Mouse (Mus musculus) adrenal gland, postnatal 10 days (tissue): ENCODE results near the gene Cct4. TPM values are rescaled to one million over a fixed set of nuclear protein-coding genes. Genes with fewer than 3 reads are reported as not detected.

Experiments used
- DNase-seq: peaks from one replicate; pipeline ENCODE4 v3.0.0; 2021; ENCODE audit warnings: mixed read lengths
- total RNA-seq, 2 experiments: library from RNA; stranded (reverse); gene quantifications; 2 replicates each; pipeline ENCODE4 v1.2.3; 2021

Gene Cct4
- total RNA-seq, 2 experiments from 2014 or later = 175 to 185 TPM

- no peak for DNase-seq
Measured at GRCm38 (mm10) chr11:22982846-22983245, 7.5 kb upstream of the Cct4 start.

GRCm38 (mm10) chr11:22985510-22985909 is 4.8 kb upstream of the Cct4 start:
- no peak for DNase-seq

DNA sequence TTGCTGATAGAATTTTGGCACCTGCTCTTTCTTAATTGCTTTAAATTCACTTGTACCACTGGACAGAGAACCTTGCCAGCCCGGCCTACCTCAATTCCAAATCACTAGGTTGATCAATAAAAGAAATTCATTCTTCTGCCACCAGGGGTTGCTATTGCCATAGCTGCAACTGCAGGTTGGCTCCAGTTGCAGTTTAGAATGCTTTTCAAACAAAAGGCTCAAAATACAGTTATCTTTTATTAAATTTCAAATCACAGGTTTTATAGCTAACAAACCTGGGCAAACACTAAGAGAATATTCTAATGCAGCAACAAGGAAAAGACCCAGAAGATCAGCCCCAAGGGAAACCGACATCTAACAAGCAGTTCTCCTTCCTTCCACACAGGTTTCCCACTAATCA is 3.0 kb upstream of the Cct4 start:
- peak; percentile 62 for DNase-seq

GRCm38 (mm10) chr11:22989786-22990185 is 533 bp upstream of the Cct4 start:
- no peak for DNase-seq

- DNase-seq = no peak
Measured at GRCm38 (mm10) chr11:22991218-22991835, 1.0 kb downstream of the Cct4 start.

GRCm38 (mm10) chr11:22994271-22994670 is 4.0 kb downstream of the Cct4 start:
- no peak for DNase-seq

DNA sequence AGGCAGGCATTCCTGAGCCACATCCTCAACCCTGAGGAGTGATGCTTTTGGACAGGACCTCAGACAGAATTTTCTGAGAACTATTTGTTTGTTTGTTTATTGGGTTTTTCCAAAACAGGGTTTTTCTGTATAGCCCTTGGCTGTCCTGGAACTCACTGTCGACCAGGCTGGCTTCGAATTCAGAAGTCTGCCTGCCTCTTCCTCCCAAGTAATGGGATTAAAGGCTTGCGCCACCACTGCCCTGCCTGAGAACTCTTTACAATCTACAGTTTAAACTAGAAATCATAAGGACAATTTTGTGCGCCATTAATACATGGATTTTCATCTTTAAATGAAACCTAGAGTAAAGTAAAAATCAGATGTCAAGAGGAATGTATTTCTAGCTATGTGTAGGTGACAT is 5.1 kb downstream of the Cct4 start:
- no peak for DNase-seq

- DNase-seq = no peak
Measured at GRCm38 (mm10) chr11:22998308-22998707, 8.0 kb downstream of the Cct4 start.

DNA sequence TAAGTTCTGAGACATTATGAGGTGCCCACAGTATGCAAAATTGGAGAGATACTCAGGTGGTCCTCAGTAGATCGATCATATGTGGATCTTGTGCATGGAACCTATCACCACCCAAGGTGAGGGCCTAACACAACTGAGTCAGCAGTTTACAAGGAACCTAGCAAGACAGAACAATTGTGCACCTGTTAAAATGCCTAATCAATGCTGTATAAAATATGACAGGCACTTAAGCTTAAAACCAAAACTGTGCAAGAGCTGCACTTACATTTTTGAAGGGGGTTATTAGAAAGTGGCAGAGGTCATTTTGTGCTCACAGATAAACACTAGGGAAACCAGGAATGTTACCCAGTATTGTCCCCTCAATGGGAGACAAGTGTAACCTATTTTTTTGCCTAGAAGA is 15.0 kb downstream of the Cct4 start:
- no peak for DNase-seq

DNA sequence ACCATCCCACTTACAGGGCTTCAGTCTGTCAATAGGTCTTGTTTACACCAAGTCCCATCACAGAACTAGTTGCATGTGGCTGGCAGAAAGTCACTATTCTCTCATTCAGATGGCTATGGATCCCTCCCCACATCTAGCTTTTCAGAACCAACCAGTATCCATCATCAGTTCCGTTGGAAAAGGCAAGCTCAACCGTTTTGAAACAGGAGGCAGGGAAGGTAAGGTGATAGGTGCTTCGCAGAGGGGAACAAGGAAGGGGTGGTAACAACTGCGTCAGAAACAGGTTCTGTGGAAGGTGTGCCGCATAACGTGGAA is 16.8 kb downstream of the Cct4 start:
- DNase-seq = no peak

DNA sequence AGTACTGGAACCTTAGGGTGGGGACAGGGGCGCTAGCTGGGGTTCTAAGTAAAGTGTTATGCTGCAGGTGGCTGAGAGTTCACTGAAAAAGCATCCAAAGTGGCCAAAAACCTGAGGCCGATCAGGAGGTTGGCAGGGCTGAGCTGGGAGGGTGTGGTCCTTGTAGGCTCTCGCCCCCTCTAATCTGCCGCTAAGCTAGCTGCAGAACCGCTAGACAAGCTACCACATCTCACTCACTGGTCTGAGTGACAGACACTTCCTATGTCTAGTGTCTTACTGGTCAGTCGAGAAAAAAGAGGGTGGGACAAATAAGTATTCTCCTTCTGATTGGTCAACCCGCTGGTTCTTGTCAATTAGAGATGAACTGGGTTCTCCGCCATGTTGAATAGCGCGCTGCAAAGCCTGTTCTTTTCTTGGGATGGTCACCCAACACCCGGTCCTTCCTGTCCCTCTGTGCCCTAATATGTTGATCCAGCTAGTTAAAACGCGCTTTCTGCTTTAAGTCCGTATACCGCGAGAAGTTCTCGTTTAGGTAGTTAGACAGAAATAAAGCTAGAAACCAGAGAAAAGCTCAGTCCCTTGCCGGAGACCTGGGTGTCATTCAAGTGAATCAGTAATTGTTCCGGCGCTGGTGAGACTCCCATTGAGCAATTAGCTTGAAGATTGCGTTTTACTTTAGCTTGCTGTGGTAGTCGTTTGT is 17.3 kb downstream of the Cct4 start, which contains the start of gene Fam161a:
Gene Fam161a (plus strand): TSS at position 51 of the 700 bp plus-strand sequence.
- peak; percentile 81 for DNase-seq

- DNase-seq = peak; percentile 91
Measured at GRCm38 (mm10) chr11:23008181-23008823, 18.0 kb downstream of the Cct4 start.

DNA sequence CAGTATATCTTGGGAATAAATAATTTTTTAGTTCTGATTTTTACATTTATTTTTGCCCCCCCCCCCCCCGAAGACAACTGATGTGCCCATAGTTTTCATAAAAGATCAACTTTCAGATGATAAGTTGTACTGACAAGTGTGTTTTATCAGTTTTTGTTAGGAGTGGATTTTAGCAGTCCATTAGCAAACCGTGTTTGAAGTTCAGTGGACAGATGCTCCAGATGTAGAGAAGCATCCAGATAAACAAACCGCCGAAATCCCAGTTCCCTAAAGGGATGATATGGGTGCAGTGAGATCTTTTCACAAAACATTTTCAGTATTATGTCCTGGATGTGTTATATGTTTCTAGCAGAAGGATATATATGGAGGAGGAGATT is 18.5 kb downstream of the Cct4 start:
- no peak for DNase-seq

- no peak for DNase-seq
Measured at GRCm38 (mm10) chr11:23013096-23013495, 22.8 kb downstream of the Cct4 start.

DNA sequence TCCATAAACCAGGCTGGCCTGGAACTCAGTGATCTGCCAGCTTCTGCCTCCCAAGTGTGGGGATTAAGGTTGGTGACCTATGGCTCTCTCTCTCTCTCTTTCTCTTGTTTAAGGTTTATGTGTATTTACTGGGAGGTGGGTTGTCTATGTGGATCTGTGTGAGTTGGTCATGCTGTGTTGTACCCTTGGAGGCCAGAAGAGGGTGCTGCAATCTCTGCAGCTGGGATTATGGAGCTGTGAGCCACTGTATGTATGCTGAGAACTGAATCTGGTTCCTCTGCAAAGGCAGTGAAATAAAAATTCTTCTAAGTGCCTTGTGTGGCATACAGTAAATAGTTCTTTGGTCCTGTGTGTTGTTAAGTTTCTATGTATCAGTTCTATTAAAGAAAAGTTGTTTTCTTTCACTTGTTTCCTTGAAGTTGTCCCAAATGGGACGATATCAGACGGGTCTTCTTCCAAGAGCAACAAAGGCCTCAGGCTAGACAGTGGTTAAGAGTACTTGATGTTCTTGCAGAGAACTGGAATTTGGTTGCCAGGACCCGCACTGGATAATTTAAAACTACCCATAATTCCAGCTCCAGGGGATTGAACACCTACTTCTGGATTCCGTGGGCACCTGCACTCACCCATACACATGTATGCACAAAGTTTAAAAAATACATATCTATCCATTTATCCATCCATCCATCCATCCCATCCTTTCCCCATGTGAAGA is 23.4 kb downstream of the Cct4 start:
- no peak for DNase-seq

DNA sequence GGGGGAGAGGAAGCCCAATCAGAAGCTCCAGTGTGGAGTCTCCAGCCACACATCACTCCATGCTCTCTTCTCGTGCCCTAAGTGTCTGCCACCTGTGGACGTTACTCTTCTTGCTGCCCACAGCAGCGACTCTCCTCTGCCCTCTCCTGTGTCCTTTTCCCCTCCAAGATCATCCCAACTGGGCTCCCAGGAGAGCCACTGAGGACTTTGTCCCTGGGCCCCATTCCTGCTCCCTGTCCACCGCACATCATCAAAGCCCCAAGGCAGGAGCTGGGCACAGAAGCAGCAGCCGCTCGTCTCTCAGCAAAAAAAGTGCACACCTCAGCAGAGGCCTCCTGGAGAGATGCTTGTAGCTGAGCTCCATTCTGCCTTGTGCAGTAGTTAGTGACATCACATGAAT is 24.7 kb downstream of the Cct4 start:
- DNase-seq = no peak

DNA sequence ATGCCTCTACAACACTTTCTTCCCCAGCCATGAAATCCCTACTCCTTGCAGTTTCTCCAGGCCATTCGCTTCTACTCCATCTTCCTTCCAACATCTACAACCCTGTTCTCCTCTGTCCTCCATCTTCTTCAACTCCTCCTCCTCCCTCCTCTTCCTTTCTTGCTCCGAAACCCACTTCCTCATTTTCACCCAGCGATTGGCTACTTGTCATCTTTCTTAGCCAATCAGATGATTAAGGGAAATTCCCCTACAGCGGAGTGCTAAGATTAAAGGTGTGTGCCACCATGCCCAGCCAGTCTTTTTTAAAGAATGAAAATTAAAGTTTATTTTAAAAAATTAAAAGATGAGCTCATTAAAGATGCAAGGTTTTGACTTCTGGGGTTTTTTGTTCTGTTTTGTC is 27.6 kb downstream of the Cct4 start:
- DNase-seq = no peak

DNA sequence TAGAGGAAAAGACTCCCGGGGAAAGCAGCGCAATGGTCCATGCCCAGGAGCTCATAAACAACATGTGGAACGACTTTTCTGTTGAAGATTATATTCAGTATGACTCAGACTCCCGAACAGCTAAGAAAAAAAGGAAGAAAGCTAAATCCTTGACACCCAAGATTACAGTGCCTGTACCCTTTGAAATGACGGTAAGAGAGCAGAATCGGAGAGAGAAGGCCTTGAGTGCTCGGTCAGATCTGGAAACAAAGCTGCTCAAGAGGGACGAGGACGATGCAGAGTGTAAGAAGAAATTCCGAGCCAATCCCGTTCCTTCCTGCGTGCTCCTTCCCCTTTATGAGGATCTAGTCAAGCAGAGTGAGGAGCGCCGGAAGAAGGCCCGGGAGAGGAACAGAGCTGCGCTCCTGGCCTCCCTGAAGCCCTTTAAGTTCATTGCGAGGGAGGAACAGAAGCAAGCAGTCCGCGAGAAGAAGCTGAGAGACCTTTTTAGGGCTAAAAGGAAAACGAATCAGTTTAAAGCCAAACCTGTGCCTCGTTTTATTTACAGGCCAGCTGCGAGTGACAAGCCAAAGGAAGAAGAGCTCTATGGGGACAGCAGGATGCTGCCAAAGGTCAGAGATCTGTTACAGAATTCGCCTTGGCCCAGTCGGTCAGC is 29.9 kb downstream of the Cct4 start:
- DNase-seq = peak; percentile 37

DNA sequence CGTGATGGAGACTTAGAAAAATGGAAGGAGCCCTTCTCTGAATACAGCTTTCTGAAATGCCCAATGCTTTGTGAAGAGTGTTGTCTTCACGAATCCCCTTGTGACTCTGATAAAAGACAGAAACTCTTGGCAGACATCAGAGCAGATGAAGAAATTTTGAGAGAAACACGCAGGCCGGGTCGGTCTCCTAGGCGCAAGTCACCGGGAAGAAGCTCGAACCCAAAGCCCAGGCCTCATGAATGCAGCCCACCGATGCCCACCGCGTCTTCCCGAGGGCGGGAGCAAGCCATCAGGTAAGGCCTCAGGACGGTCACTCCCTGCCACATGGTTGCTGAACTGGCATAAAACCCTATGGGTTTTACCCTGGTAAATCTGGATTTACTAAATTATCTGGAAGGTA is 30.5 kb downstream of the Cct4 start:
- DNase-seq = peak; percentile 7

- no peak for DNase-seq
Measured at GRCm38 (mm10) chr11:23023155-23023554, 32.8 kb downstream of the Cct4 start.

DNA sequence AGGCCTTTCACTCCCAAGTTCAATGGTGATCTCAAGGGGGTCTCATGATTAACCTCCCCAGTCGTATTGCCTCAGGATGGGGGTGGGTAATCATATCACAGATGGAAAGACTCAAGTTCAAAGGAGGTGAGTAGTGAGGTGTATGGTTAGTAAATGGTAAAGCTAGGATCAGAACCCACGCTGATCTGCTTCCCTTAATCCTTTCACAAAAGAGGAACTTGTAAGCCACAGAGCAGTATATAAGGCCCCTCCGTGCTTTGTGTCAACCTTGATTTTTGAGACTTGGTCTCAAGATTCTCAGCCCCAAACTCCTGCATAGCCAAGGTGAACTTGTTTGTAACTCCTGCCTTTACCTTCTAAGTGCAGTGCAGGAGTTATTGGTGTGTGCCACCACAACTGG is 33.9 kb downstream of the Cct4 start:
- DNase-seq = no peak

GRCm38 (mm10) chr11:23028957-23029356 is 38.6 kb downstream of the Cct4 start:
- DNase-seq = no peak

DNA sequence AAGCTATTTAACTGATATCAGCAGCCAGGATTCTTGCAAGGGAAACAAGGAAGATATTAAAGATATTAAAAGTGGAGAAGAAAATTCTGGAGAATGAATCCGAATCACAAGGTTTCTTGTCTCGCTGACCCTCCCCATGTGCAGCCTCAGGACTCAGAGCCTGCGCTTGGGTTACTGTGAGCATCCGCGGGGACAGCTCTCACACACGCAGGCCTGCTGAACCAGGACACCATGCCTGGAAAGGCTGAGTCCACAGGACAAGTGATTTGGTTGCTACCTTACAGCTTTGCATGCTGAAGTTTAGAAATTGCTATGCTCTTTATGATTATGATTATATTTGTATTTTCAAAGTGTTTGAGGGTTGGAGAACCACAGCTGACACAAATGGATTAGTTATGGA is 39.1 kb downstream of the Cct4 start:
- DNase-seq = no peak
